Mouse (Mus musculus) ES-Bruce4 (cell line): Measurements from ENCODE around the gene Olah.

Experiments
- CTCF ChIP-seq: IDR thresholded peaks from one replicate; pipeline ENCODE4 v1.8.1; 2011; ENCODE audit warnings: low read depth, low read length
- POLR2A ChIP-seq: IDR thresholded peaks from one replicate; pipeline ENCODE4 v1.8.1; 2011; ENCODE audit warnings: low read length; ENCODE audit not compliant: insufficient read depth

DNA sequence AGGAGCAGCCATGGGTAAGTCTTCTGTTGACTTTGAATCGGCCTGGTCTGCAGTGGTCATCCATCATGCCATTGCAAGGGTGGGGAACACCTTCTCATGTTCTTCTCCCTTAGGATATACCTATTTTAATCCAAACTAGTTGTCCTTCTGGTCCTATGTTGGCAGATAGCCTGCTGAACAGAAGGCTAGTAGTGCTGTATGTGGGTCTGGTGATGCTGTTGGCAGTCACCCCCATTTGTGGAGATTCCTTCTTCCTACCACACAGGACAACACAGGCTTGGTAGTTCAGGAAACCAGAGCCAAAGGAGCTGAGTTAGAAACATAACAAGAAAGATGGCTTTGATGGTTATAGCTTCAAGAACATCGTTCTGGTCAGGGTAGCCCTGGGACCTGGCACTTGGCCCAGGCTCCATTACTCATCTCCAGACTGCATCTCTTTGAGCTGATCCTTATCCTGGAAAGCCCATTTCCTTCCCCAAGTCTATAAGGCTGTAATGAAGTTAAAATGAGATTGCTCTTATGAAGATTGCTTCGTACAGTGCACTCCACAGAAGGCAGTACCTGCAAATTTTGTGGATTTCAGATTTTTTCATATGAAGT, 91.5 kb downstream of the Olah start:
- TF ChIP-seq POLR2A (no peak), CTCF (no peak)
